Mouse (Mus musculus) gastrocnemius, postnatal 14 days (tissue): Measurements from ENCODE around the gene Prr36. TPM values are rescaled to one million over a fixed set of nuclear protein-coding genes. Genes with fewer than 3 reads are reported as not detected.

ENCODE experiments used
- DNase-seq: peaks from one replicate; pipeline ENCODE4 v3.0.0; 2021; ENCODE audit warnings: mixed read lengths
- intact Hi-C: fragments of 180-260 bp; cut with DNase I; formaldehyde crosslinking; loops from one replicate; pipeline ENCODE4 v1.15.1; 2025; ENCODE audit warnings: low total_unique reads
- total RNA-seq, 2 experiments: library from RNA; stranded (reverse); gene quantifications; 2 replicates each; pipeline ENCODE4 v1.2.3; 2021

The Prr36 gene
- total RNA-seq, 2 experiments from 2014 or later = 0.07 to 0.12 TPM

- intact Hi-C loops = no loop called here
- DNase-seq = no peak
Observed at GRCm38 (mm10) chr8:4245737-4246136, 28.5 kb upstream of the Prr36 start.

GRCm38 (mm10) chr8:4245061-4245460 is 27.8 kb upstream of the Prr36 start:
- no peak for DNase-seq
- intact Hi-C loops = no loop called here

GRCm38 (mm10) chr8:4239193-4239890 is 22.1 kb upstream of the Prr36 start:
- intact Hi-C loops = no loop called here

GRCm38 (mm10) chr8:4238434-4239192 is 21.4 kb upstream of the Prr36 start, which contains the start of the genes Map2k7 and Gm49320:
TSS of gene Map2k7 (plus strand) at chr8:4238740.
TSS of gene Gm49320 (plus strand) at chr8:4238865.
- peak; percentile 100 for DNase-seq
- intact Hi-C loops = no loop called here

More at GRCm38 (mm10) chr8:4239193-4239890, 22.1 kb upstream of the Prr36 start:
- DNase-seq = no peak

GRCm38 (mm10) chr8:4237814-4238433 is 20.7 kb upstream of the Prr36 start:
- intact Hi-C loops = no loop called here
- DNase-seq = no peak

GRCm38 (mm10) chr8:4230612-4231351 is 13.5 kb upstream of the Prr36 start:
- intact Hi-C loops = no loop called here
- DNase-seq = no peak

- intact Hi-C loops = no loop called here
- DNase-seq = no peak
Observed at GRCm38 (mm10) chr8:4229784-4230183, 12.5 kb upstream of the Prr36 start.

- DNase-seq = no peak
Observed at GRCm38 (mm10) chr8:4227919-4228318, 10.7 kb upstream of the Prr36 start.

GRCm38 (mm10) chr8:4226739-4227347 is 9.6 kb upstream of the Prr36 start, which contains the start of gene Lrrc8e:
TSS of gene Lrrc8e (plus strand) at chr8:4226827.
- intact Hi-C loops = no loop called here
- DNase-seq = no peak

More at GRCm38 (mm10) chr8:4227919-4228318, 10.7 kb upstream of the Prr36 start:
- intact Hi-C loops = no loop called here

GRCm38 (mm10) chr8:4226323-4226722 is 9.1 kb upstream of the Prr36 start:
- intact Hi-C loops = no loop called here
- DNase-seq = no peak

- intact Hi-C loops = no loop called here
- DNase-seq = no peak
Observed at GRCm38 (mm10) chr8:4222059-4222458, 4.8 kb upstream of the Prr36 start.

GRCm38 (mm10) chr8:4219617-4220016 is 2.4 kb upstream of the Prr36 start:
- intact Hi-C loops = no loop called here

GRCm38 (mm10) chr8:4216296-4216695 is 963 bp downstream of the Prr36 start:
- DNase-seq = no peak
- intact Hi-C loops = no loop called here

More at GRCm38 (mm10) chr8:4219617-4220016, 2.4 kb upstream of the Prr36 start:
- no peak for DNase-seq

GRCm38 (mm10) chr8:4214006-4214980 is 3.0 kb downstream of the Prr36 start:
- no peak for DNase-seq
- intact Hi-C loops = no loop called here

GRCm38 (mm10) chr8:4213210-4214005 is 3.9 kb downstream of the Prr36 start:
- no peak for DNase-seq

GRCm38 (mm10) chr8:4212809-4213209 is 4.5 kb downstream of the Prr36 start:
- DNase-seq = no peak
- intact Hi-C loops = no loop called here

More at GRCm38 (mm10) chr8:4213210-4214005, 3.9 kb downstream of the Prr36 start:
- intact Hi-C loops = no loop called here

- intact Hi-C loops = no loop called here
- DNase-seq = no peak
Observed at GRCm38 (mm10) chr8:4211097-4211496, 6.2 kb downstream of the Prr36 start.
